Mouse (Mus musculus): ENCODE data around the gene Klk14. TPM values are rescaled to one million over a fixed set of nuclear protein-coding genes. Genes with fewer than 3 reads are reported as not detected.
A peak's percentile ranks its signal among the peaks of the same experiment; 100 is the strongest.
"Not testable (repeated sequence)": the region's sequence is repeated elsewhere in the genome, so short reads cannot be mapped to it uniquely, and the experiment has no call there.

The Klk14 gene
- not detected in 2 replicates for polyA plus RNA-seq (2016; fragmentation: Nextera tagmentation; extraction: Ambion mirVana)

- Histone ChIP-seq H3K4me3 (no peak within 1 kb of the TSS), H3K36me3 (no peaks in the 10 kb centered on the region)
These were observed at the start of gene Klk14 for GRCm38 (mm10) chr7:43690118-43690517. Gene Klk14 (plus strand): TSS chr7:43690418.

DNA sequence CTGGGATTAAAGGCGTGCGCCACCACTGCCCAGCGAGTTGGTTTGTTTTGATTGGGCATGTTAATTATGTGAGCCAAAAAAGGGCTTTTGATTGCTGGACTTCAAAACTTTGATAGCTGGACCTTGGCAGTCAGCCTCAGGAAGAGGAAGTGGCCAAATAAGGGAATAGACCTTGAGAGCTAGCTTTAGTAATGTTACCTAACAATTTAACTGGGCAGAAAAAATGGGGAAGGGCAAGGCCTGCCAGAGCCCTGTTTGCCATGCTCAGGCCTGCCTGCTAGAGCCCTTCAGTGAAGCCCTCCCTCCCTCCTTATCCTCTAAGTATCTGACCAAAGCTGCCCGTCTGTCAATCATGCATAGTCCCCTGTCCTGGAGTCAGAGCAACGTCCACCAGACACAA, 47.6 kb upstream of the Klk14 start:
- H3K9me3 ChIP-seq: no peaks in the 10 kb centered on the region
- 76% methylated on average over 5 of the region's 5 CpGs for WGBS
- H3K27me3 ChIP-seq (ENCODE audit: insufficient read depth, poor library complexity, severe bottlenecking): no peaks in the 10 kb centered on the region
- no peak overlapping the region for H3K27ac ChIP-seq
- no peak overlapping the region for H3K4me3 ChIP-seq
- no peaks in the 10 kb centered on the region for H3K36me3 ChIP-seq
- no peaks in the 10 kb centered on the region for H3K4me1 ChIP-seq
- DNase-seq (ENCODE audit: low spot score): no peak

More at GRCm38 (mm10) chr7:43690118-43690517, at the start of gene Klk14:
- no peak within 1 kb of the TSS for H3K27ac ChIP-seq
- no peak for DNase-seq (ENCODE audit: low spot score)
- no peaks in the 10 kb centered on the region for H3K27me3 ChIP-seq (ENCODE audit: insufficient read depth, poor library complexity, severe bottlenecking)
- no peaks in the 10 kb centered on the region for H3K4me1 ChIP-seq
- H3K9me3 ChIP-seq: no peaks in the 10 kb centered on the region

DNA sequence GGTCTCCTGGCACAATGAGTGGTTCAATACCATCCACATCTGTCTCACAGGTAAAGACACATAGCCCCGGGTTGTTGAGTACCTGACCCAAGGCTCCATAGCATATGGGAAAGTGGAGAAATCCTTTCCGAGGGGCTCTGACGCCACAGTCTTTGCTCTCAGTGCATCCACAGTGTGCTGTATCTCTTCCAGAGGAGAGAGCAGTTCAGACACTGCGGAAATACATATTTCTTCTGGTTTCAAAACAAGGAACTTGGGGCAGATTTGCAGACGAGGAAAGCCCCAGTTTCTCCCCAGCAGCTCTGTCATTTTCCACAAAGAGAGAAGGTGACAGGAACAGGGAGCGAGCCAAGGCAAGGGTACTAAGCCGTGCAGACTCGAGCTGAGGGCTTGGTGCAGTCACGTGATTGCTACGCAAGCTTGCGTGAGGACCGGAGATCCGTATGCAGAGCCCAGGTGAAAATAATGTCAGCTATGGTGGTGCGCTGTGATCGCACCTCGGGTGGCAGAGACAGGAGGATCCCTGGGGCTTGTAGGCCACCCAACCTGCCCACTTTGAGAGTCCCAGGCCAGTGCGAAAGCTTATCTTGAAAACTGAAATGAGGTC, 47.1 kb upstream of the Klk14 start:
- Histone ChIP-seq H3K4me1 (no peaks in the 10 kb centered on the region), H3K9me3 (no peaks in the 10 kb centered on the region), H3K36me3 (no peaks in the 10 kb centered on the region), H3K27ac (no peak overlapping the region), H3K4me3 (no peak overlapping the region), H3K27me3 (ENCODE audit: insufficient read depth, poor library complexity, severe bottlenecking) (no peaks in the 10 kb centered on the region)
- no peak for DNase-seq (ENCODE audit: low spot score)
- WGBS: 69% methylated on average over 17 of the region's 17 CpGs

- DNase-seq (ENCODE audit: low spot score): no peak
- peaks cover 4% of the 10 kb centered on the region; the same call in 1 of the 2 replicates for H3K9me3 ChIP-seq
- WGBS: 84% methylated on average over 6 of the region's 6 CpGs
- H3K27me3 ChIP-seq (ENCODE audit: insufficient read depth, poor library complexity, severe bottlenecking): no peaks in the 10 kb centered on the region
- H3K4me1 ChIP-seq: no peaks in the 10 kb centered on the region
- H3K36me3 ChIP-seq: no peaks in the 10 kb centered on the region
- no peak overlapping the region for H3K27ac ChIP-seq
- no peak overlapping the region for H3K4me3 ChIP-seq
These were observed 37.5 kb upstream of the Klk14 start for GRCm38 (mm10) chr7:43652683-43653082.

GRCm38 (mm10) chr7:43654519-43654918, 35.7 kb upstream of the Klk14 start:
- H3K36me3 ChIP-seq: no peaks in the 10 kb centered on the region
- peaks cover 4% of the 10 kb centered on the region; the same call in 1 of the 2 replicates for H3K9me3 ChIP-seq
- H3K4me3 ChIP-seq: no peak overlapping the region
- no peaks in the 10 kb centered on the region for H3K4me1 ChIP-seq
- no peak overlapping the region for H3K27ac ChIP-seq
- 67% methylated on average over 3 of the region's 3 CpGs for WGBS
- no peak for DNase-seq (ENCODE audit: low spot score)
- no peaks in the 10 kb centered on the region for H3K27me3 ChIP-seq (ENCODE audit: insufficient read depth, poor library complexity, severe bottlenecking)

DNA sequence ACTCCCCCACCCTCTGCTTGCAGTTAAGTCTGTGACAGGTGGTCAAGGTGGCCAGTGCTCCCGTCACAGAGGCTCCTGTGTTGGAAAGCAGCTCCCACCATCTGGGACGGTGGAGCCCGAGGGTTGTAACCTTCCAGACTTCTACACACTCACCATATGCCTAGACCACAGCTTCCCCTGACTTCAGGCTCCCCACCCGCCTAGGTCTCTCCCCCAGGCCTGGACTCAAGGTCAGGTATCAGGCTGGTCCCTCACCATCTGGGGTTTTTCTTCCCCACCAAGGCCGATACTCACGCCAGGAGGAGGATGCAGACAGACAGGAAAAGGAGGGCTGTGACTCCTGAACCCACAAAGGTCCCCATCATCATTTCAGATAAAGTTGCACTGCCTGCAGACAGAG, 34.0 kb upstream of the Klk14 start:
- no peaks in the 10 kb centered on the region for H3K27me3 ChIP-seq (ENCODE audit: insufficient read depth, poor library complexity, severe bottlenecking)
- peaks cover 2% of the 10 kb centered on the region; the same call in 1 of the 2 replicates for H3K9me3 ChIP-seq
- no peak for DNase-seq (ENCODE audit: low spot score)
- H3K36me3 ChIP-seq: no peaks in the 10 kb centered on the region
- H3K27ac ChIP-seq: no peak overlapping the region
- no peaks in the 10 kb centered on the region for H3K4me1 ChIP-seq
- no peak overlapping the region for H3K4me3 ChIP-seq
- 63% methylated on average over 6 of the region's 6 CpGs for WGBS

GRCm38 (mm10) chr7:43660002-43660401, 30.2 kb upstream of the Klk14 start, which contains the start of gene Siglece:
Gene Siglece (minus strand): TSS chr7:43660161.
- H3K4me3 ChIP-seq: no peak within 1 kb of the TSS
- H3K27ac ChIP-seq: no peak within 1 kb of the TSS
- H3K4me1 ChIP-seq: no peaks in the 10 kb centered on the region
- H3K36me3 ChIP-seq: no peaks in the 10 kb centered on the region
- no peaks in the 10 kb centered on the region for H3K9me3 ChIP-seq
- H3K27me3 ChIP-seq (ENCODE audit: insufficient read depth, poor library complexity, severe bottlenecking): no peaks in the 10 kb centered on the region
- WGBS: 59% methylated on average over 1 of the region's 1 CpGs
- DNase-seq (ENCODE audit: low spot score): no peak

- Histone ChIP-seq H3K9me3 (no peaks in the 10 kb centered on the region), H3K27me3 (ENCODE audit: insufficient read depth, poor library complexity, severe bottlenecking) (no peaks in the 10 kb centered on the region), H3K36me3 (no peaks in the 10 kb centered on the region), H3K27ac (no peak overlapping the region), H3K4me3 (no peak overlapping the region), H3K4me1 (no peaks in the 10 kb centered on the region)
- 77% methylated on average over 1 of the region's 1 CpGs for WGBS
- no peak for DNase-seq (ENCODE audit: low spot score)
These were observed 27.4 kb upstream of the Klk14 start for GRCm38 (mm10) chr7:43662804-43663203.

- H3K27me3 ChIP-seq (ENCODE audit: insufficient read depth, poor library complexity, severe bottlenecking); H3K9me3 ChIP-seq; DNase-seq (ENCODE audit: low spot score); H3K4me1 ChIP-seq; H3K4me3 ChIP-seq; H3K27ac ChIP-seq; H3K36me3 ChIP-seq: not testable (repeated sequence)
- 82% methylated on average over 4 of the region's 4 CpGs for WGBS
These were observed 23.0 kb upstream of the Klk14 start for GRCm38 (mm10) chr7:43667221-43667620.

DNA sequence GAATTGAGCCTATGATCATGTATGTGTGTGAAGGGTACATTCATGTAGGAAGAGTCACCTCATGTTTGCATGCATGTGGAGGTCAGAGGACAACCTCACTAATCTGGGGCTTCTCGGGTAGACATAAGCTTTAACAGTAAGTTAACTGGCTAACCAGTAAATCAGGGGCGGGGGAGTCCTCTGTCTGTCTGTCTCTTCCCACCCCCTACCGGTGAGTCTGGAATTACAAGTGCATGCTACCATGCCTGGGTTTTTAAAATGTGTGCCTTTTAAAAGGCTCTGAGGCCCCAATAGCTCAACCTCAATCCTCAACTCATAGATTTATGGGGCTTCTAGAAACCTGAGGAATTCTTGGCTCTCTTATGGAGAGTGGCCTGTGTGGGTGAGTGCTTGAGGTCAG, 21.6 kb upstream of the Klk14 start:
- 19% methylated on average over 3 of the region's 3 CpGs for WGBS

GRCm38 (mm10) chr7:43671064-43671808, 19.0 kb upstream of the Klk14 start:
- peaks cover 8% of the 10 kb centered on the region for H3K4me1 ChIP-seq
- peak overlapping the region; percentile 91 for H3K27ac ChIP-seq
- H3K27me3 ChIP-seq (ENCODE audit: insufficient read depth, poor library complexity, severe bottlenecking): no peaks in the 10 kb centered on the region
- peak overlapping the region; percentile 78 for H3K4me3 ChIP-seq
- 69% methylated on average over 11 of the region's 11 CpGs for WGBS
- H3K9me3 ChIP-seq: no peaks in the 10 kb centered on the region
- H3K36me3 ChIP-seq: peaks cover 16% of the 10 kb centered on the region
- DNase-seq (ENCODE audit: low spot score): no peak

More for the DNA sequence above, 21.6 kb upstream of the Klk14 start:
- Histone ChIP-seq H3K27ac (no peak overlapping the region), H3K27me3 (ENCODE audit: insufficient read depth, poor library complexity, severe bottlenecking) (no peaks in the 10 kb centered on the region), H3K4me3 (no peak overlapping the region), H3K36me3 (no peaks in the 10 kb centered on the region), H3K4me1 (peaks cover 8% of the 10 kb centered on the region), H3K9me3 (no peaks in the 10 kb centered on the region)
- no peak for DNase-seq (ENCODE audit: low spot score)

GRCm38 (mm10) chr7:43671809-43672580, 18.2 kb upstream of the Klk14 start, which contains the start of gene Ctu1:
Gene Ctu1 (plus strand): TSS chr7:43672016.
- Histone ChIP-seq H3K9me3 (no peaks in the 10 kb centered on the region), H3K27me3 (ENCODE audit: insufficient read depth, poor library complexity, severe bottlenecking) (no peaks in the 10 kb centered on the region), H3K4me1 (peaks cover 8% of the 10 kb centered on the region), H3K27ac (peak within 1 kb of the TSS; percentile 91), H3K4me3 (peak within 1 kb of the TSS; percentile 78), H3K36me3 (peaks cover 23% of the 10 kb centered on the region)
- DNase-seq (ENCODE audit: low spot score): peak; percentile 96
- WGBS: under 1% methylated on average over 26 of the region's 26 CpGs

All from heart, embryonic 10.5 days (tissue).